Mouse (Mus musculus): ENCODE results near the gene Spsb1. TPM values are rescaled to one million over a fixed set of nuclear protein-coding genes. Genes with fewer than 3 reads are reported as not detected.

Spsb1 gene
- polyA plus RNA-seq, 1 experiment from 2014 or later = 5.8 TPM

- H3K27me3 ChIP-seq (replicated peaks; ENCODE audit: control insufficient read depth, insufficient read depth, low read length) = no peaks in the 10 kb centered on the region
- no peak overlapping the region for H3K9ac ChIP-seq (replicated peaks; ENCODE audit: low read depth, low read length)
- WGBS = 70% methylated on average over 4 of the region's 4 CpGs
- H3K4me1 ChIP-seq (replicated peaks; ENCODE audit: control insufficient read depth, insufficient read depth, low read length) = peaks cover 5% of the 10 kb centered on the region
- peak; percentile 22; the same call in 1 of the 2 replicates for ATAC-seq
- no peaks in the 10 kb centered on the region for H3K9me3 ChIP-seq (ENCODE audit: control insufficient read depth, low read length)
- peak overlapping the region; percentile 41 for H3K4me3 ChIP-seq (replicated peaks; ENCODE audit: low read length)
- no peaks in the 10 kb centered on the region for H3K36me3 ChIP-seq (ENCODE audit: control insufficient read depth, insufficient read depth)
- peak overlapping the region; percentile 65 for H3K4me2 ChIP-seq (ENCODE audit: low read length)
- H3K27ac ChIP-seq (ENCODE audit: low read length) = no peak overlapping the region
Measured at GRCm38 (mm10) chr4:149853698-149854284, 101.1 kb downstream of the Spsb1 start.

GRCm38 (mm10) chr4:149851554-149851953 is 103.3 kb downstream of the Spsb1 start:
- Histone ChIP-seq H3K27ac (ENCODE audit: low read length) (no peak overlapping the region), H3K4me1 (replicated peaks; ENCODE audit: control insufficient read depth, insufficient read depth, low read length) (peaks cover 10% of the 10 kb centered on the region), H3K9me3 (ENCODE audit: control insufficient read depth, low read length) (no peaks in the 10 kb centered on the region), H3K36me3 (ENCODE audit: control insufficient read depth, insufficient read depth) (no peaks in the 10 kb centered on the region), H3K4me3 (replicated peaks; ENCODE audit: low read length) (no peak overlapping the region), H3K4me2 (ENCODE audit: low read length) (no peak overlapping the region), H3K27me3 (replicated peaks; ENCODE audit: control insufficient read depth, insufficient read depth, low read length) (no peaks in the 10 kb centered on the region), H3K9ac (replicated peaks; ENCODE audit: low read depth, low read length) (no peak overlapping the region)
- ATAC-seq = no peak
- 93% methylated on average over 8 of the region's 8 CpGs for WGBS

GRCm38 (mm10) chr4:149850674-149851073 is 104.2 kb downstream of the Spsb1 start:
- Histone ChIP-seq H3K9me3 (ENCODE audit: control insufficient read depth, low read length) (no peaks in the 10 kb centered on the region), H3K27me3 (replicated peaks; ENCODE audit: control insufficient read depth, insufficient read depth, low read length) (no peaks in the 10 kb centered on the region), H3K36me3 (ENCODE audit: control insufficient read depth, insufficient read depth) (no peaks in the 10 kb centered on the region), H3K27ac (ENCODE audit: low read length) (no peak overlapping the region), H3K4me3 (replicated peaks; ENCODE audit: low read length) (no peak overlapping the region), H3K4me1 (replicated peaks; ENCODE audit: control insufficient read depth, insufficient read depth, low read length) (peaks cover 10% of the 10 kb centered on the region), H3K9ac (replicated peaks; ENCODE audit: low read depth, low read length) (no peak overlapping the region), H3K4me2 (ENCODE audit: low read length) (no peak overlapping the region)
- 58% methylated on average over 10 of the region's 10 CpGs for WGBS
- ATAC-seq = no peak

- no peaks in the 10 kb centered on the region for H3K27me3 ChIP-seq (replicated peaks; ENCODE audit: control insufficient read depth, insufficient read depth, low read length)
- no peak for ATAC-seq
Measured at GRCm38 (mm10) chr4:149850045-149850444, 104.8 kb downstream of the Spsb1 start.

GRCm38 (mm10) chr4:149849035-149849434 is 105.8 kb downstream of the Spsb1 start:
- Histone ChIP-seq H3K4me1 (replicated peaks; ENCODE audit: control insufficient read depth, insufficient read depth, low read length) (peaks cover 5% of the 10 kb centered on the region; the same call in 1 of the 2 replicates), H3K4me2 (ENCODE audit: low read length) (no peak overlapping the region), H3K9ac (replicated peaks; ENCODE audit: low read depth, low read length) (no peak overlapping the region), H3K36me3 (ENCODE audit: control insufficient read depth, insufficient read depth) (no peaks in the 10 kb centered on the region), H3K27me3 (replicated peaks; ENCODE audit: control insufficient read depth, insufficient read depth, low read length) (no peaks in the 10 kb centered on the region), H3K4me3 (replicated peaks; ENCODE audit: low read length) (no peak overlapping the region), H3K9me3 (ENCODE audit: control insufficient read depth, low read length) (no peaks in the 10 kb centered on the region), H3K27ac (ENCODE audit: low read length) (no peak overlapping the region)
- ATAC-seq = no peak
- WGBS = 85% methylated on average over 5 of the region's 5 CpGs

More at GRCm38 (mm10) chr4:149850045-149850444, 104.8 kb downstream of the Spsb1 start:
- no peak overlapping the region for H3K9ac ChIP-seq (replicated peaks; ENCODE audit: low read depth, low read length)
- no peak overlapping the region for H3K4me3 ChIP-seq (replicated peaks; ENCODE audit: low read length)
- H3K36me3 ChIP-seq (ENCODE audit: control insufficient read depth, insufficient read depth) = no peaks in the 10 kb centered on the region
- peaks cover 10% of the 10 kb centered on the region for H3K4me1 ChIP-seq (replicated peaks; ENCODE audit: control insufficient read depth, insufficient read depth, low read length)
- no peaks in the 10 kb centered on the region for H3K9me3 ChIP-seq (ENCODE audit: control insufficient read depth, low read length)
- no peak overlapping the region for H3K27ac ChIP-seq (ENCODE audit: low read length)
- H3K4me2 ChIP-seq (ENCODE audit: low read length) = no peak overlapping the region
- 83% methylated on average over 7 of the region's 7 CpGs for WGBS

GRCm38 (mm10) chr4:149846861-149847631 is 107.8 kb downstream of the Spsb1 start:
- Histone ChIP-seq H3K9ac (replicated peaks; ENCODE audit: low read depth, low read length) (no peak overlapping the region), H3K36me3 (ENCODE audit: control insufficient read depth, insufficient read depth) (no peaks in the 10 kb centered on the region), H3K9me3 (ENCODE audit: control insufficient read depth, low read length) (no peaks in the 10 kb centered on the region), H3K4me2 (ENCODE audit: low read length) (no peak overlapping the region), H3K27ac (ENCODE audit: low read length) (no peak overlapping the region), H3K4me1 (replicated peaks; ENCODE audit: control insufficient read depth, insufficient read depth, low read length) (0 out of 2 replicates have a peak, but pooled peaks cover 5% of the 10 kb centered on the region), H3K27me3 (replicated peaks; ENCODE audit: control insufficient read depth, insufficient read depth, low read length) (no peaks in the 10 kb centered on the region), H3K4me3 (replicated peaks; ENCODE audit: low read length) (no peak overlapping the region)
- ATAC-seq = no peak
- WGBS = 77% methylated on average over 22 of the region's 22 CpGs

Other genes with a start within 250 kb of the Spsb1 start
- 37.3 and 43.5 TPM in 2 replicates for gene Tmem201, start 217.0 kb downstream of the Spsb1 start, polyA plus RNA-seq (2015; fragmentation: Nextera tagmentation; extraction: Ambion mirVana)
- gene Slc25a33, start 180.8 kb downstream of the Spsb1 start, polyA plus RNA-seq (2015; fragmentation: Nextera tagmentation; extraction: Ambion mirVana) = 22.4 and 22.7 TPM in 2 replicates
- 2.1 TPM in 2 replicates for gene H6pd, start 54.0 kb upstream of the Spsb1 start, polyA plus RNA-seq (2015; fragmentation: Nextera tagmentation; extraction: Ambion mirVana)
- 0.14 and 0.25 TPM in 2 replicates for gene Gpr157, start 132.3 kb upstream of the Spsb1 start, polyA plus RNA-seq (2015; fragmentation: Nextera tagmentation; extraction: Ambion mirVana)
- gene Slc2a5, start 164.2 kb upstream of the Spsb1 start, polyA plus RNA-seq (2015; fragmentation: Nextera tagmentation; extraction: Ambion mirVana) = 2.6 and 2.7 TPM in 2 replicates
- gene Slc2a7, start 193.9 kb upstream of the Spsb1 start, polyA plus RNA-seq (2015; fragmentation: Nextera tagmentation; extraction: Ambion mirVana) = not detected in 2 replicates
- not detected in 2 replicates for gene Car6, start 246.3 kb upstream of the Spsb1 start, polyA plus RNA-seq (2015; fragmentation: Nextera tagmentation; extraction: Ambion mirVana)